8 mouse cellular contexts compared by ENCODE assay signal in the genomic region with DNA sequence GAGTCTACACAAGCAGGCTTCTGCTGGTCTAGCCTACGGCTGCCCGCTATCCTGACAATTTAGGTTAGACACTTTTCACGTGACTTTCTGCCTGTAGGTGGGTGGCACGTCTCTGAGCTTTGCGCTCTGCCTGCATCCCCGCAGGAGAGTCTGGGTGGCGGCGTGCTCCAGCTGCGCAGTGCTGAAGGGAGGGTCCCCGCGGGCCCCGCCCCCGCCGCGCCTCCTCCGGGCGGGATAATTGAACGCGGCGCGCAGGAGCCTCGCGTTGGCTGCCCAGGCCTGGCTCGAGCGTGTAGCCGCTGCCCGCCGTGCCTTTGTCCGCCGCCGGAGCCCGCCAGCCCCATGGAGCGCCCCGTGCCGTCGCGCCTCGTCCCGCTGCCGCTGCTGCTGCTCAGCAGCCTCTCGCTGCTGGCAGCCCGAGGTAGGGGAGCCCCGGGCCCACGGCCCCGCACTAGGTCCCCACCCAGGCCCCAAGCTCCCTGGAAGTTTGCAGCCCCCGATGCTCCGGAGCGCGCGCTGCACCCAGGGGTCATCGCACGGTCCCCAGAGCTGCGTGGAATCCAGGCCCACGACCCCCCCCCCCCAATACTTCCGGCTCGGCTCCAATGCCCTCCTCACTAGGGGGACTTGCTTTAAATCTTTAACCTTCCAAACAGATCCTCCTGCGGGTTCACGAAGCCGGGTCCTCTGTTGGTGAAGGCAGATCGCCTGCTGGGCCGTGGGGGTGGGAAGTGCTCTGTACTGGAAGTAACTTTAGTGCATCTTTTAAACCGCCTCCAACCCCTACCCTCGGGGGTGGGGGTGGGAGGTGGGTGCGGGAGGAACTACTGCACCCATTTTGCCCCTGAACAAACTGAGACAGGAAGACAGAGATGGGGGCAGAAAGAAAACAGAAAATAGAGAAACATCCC. TPM values are rescaled to one million over a fixed set of nuclear protein-coding genes. Genes with fewer than 3 reads are reported as not detected.
DNase-seq lines count a peak whose midpoint lies in the region; ATAC-seq and TF ChIP-seq lines count a peak whose summit lies in the region.

A gene (plus strand): TSS at position 158 of the 911 bp plus-strand sequence.

- TF ChIP-seq POLR2A in cerebellum, adult 2 months (IDR thresholded peaks at IDR 0.05; ENCODE audit: borderline replicate concordance, insufficient read depth, low read length) = no peak
- TF ChIP-seq POLR2A in myocyte (IDR thresholded peaks at IDR 0.05; ENCODE audit: insufficient read length, low read depth) = peak; percentile 80

- ATAC-seq in forebrain, embryonic 11.5 days (replicated peaks; ENCODE audit: low FRiP score) = peak; percentile 87
- ATAC-seq in heart, embryonic 12.5 days (ENCODE audit: insufficient number of reproducible peaks, low FRiP score) = peak; percentile 80
- ATAC-seq in kidney, embryonic 16.5 days (ENCODE audit: low FRiP score, low TSS enrichment) = peak; percentile 90
- ATAC-seq in limb, embryonic 15.5 days (ENCODE audit: insufficient number of reproducible peaks, low FRiP score, low TSS enrichment, low read depth) = peak; percentile 81

- whole genome bisulfite sequencing in cerebellum, adult 2 months = 3% methylated on average over 64 of the region's 64 CpGs
- under 1% methylated on average over 62 of the region's 64 CpGs for WGBS in forebrain, embryonic 11.5 days
- WGBS in heart, embryonic 12.5 days = under 1% methylated on average over 63 of the region's 64 CpGs
- WGBS in kidney, embryonic 16.5 days = under 1% methylated on average over 64 of the region's 64 CpGs
- WGBS in limb, embryonic 15.5 days = 1% methylated on average over 63 of the region's 64 CpGs

- H3K4me3 ChIP-seq in cerebellum, adult 2 months (replicated peaks; ENCODE audit: insufficient read depth, low read depth, low read length) = no peak within 1 kb of the TSS
- peak within 1 kb of the TSS; percentile 61 for H3K4me3 ChIP-seq in forebrain, embryonic 11.5 days (ENCODE audit: low read depth, low read length)
- peak within 1 kb of the TSS; percentile 74 for H3K4me3 ChIP-seq in heart, embryonic 12.5 days
- peak within 1 kb of the TSS; percentile 65 for H3K4me3 ChIP-seq in kidney, embryonic 16.5 days (ENCODE audit: low read length)
- H3K4me3 ChIP-seq in limb, embryonic 15.5 days = peak within 1 kb of the TSS; percentile 76
- H3K4me3 ChIP-seq in myocyte = peak within 1 kb of the TSS; percentile 11

- no peak within 1 kb of the TSS for H3K27ac ChIP-seq in cerebellum, adult 2 months (ENCODE audit: insufficient read depth, low read length)
- peak within 1 kb of the TSS; percentile 76 for H3K27ac ChIP-seq in forebrain, embryonic 11.5 days (ENCODE audit: low read depth, low read length)
- peak within 1 kb of the TSS; percentile 67 for H3K27ac ChIP-seq in heart, embryonic 12.5 days (ENCODE audit: poor library complexity, severe bottlenecking)
- peak within 1 kb of the TSS; percentile 82 for H3K27ac ChIP-seq in kidney, embryonic 16.5 days (ENCODE audit: low read length)
- H3K27ac ChIP-seq in limb, embryonic 15.5 days = peak within 1 kb of the TSS; percentile 85

- H3K36me3 ChIP-seq in forebrain, embryonic 11.5 days (ENCODE audit: control insufficient read depth, insufficient read depth, low read length) = peaks cover 9% of the 10 kb centered on the region
- H3K36me3 ChIP-seq in heart, embryonic 12.5 days = peaks cover 5% of the 10 kb centered on the region; the same call in 1 of the 2 replicates
- peaks cover 19% of the 10 kb centered on the region; the same call in 1 of the 2 replicates for H3K36me3 ChIP-seq in kidney, embryonic 16.5 days (ENCODE audit: insufficient read depth, low read length)
- no peaks in the 10 kb centered on the region for H3K36me3 ChIP-seq in limb, embryonic 15.5 days
- H3K36me3 ChIP-seq in myocyte (ENCODE audit: control insufficient read depth, insufficient read depth) = no peaks in the 10 kb centered on the region

- H3K9me3 ChIP-seq in forebrain, embryonic 11.5 days (ENCODE audit: control insufficient read depth, low read length) = peaks cover 5% of the 10 kb centered on the region; the same call in 1 of the 2 replicates
- H3K9me3 ChIP-seq in heart, embryonic 12.5 days (replicated peaks) = no peaks in the 10 kb centered on the region
- H3K9me3 ChIP-seq in kidney, embryonic 16.5 days (ENCODE audit: low read length) = peaks cover 5% of the 10 kb centered on the region; the same call in 1 of the 2 replicates
- H3K9me3 ChIP-seq in limb, embryonic 15.5 days = no peaks in the 10 kb centered on the region

- peak within 1 kb of the TSS; percentile 88 for H3K4me2 ChIP-seq in forebrain, embryonic 11.5 days (ENCODE audit: low read depth, low read length, severe bottlenecking)
- H3K4me2 ChIP-seq in heart, embryonic 12.5 days = peak within 1 kb of the TSS; percentile 97
- H3K4me2 ChIP-seq in kidney, embryonic 16.5 days (replicated peaks; ENCODE audit: low read depth, low read length) = peak within 1 kb of the TSS; percentile 84
- peak within 1 kb of the TSS; percentile 93 for H3K4me2 ChIP-seq in limb, embryonic 15.5 days
- peak within 1 kb of the TSS; percentile 85 for H3K4me2 ChIP-seq in myocyte (ENCODE audit: low read depth)

- no peaks in the 10 kb centered on the region for H3K4me1 ChIP-seq in cerebellum, adult 2 months (ENCODE audit: control insufficient read depth, insufficient read depth, low read length)
- H3K4me1 ChIP-seq in forebrain, embryonic 11.5 days (replicated peaks; ENCODE audit: control insufficient read depth, insufficient read depth, low read length) = peaks cover 16% of the 10 kb centered on the region
- H3K4me1 ChIP-seq in heart, embryonic 12.5 days (replicated peaks) = peaks cover 28% of the 10 kb centered on the region
- peaks cover 33% of the 10 kb centered on the region for H3K4me1 ChIP-seq in kidney, embryonic 16.5 days (ENCODE audit: insufficient read depth, low read length)
- peaks cover 64% of the 10 kb centered on the region for H3K4me1 ChIP-seq in limb, embryonic 15.5 days

- H3K9ac ChIP-seq in forebrain, embryonic 11.5 days (ENCODE audit: low read length) = peak within 1 kb of the TSS; percentile 90
- H3K9ac ChIP-seq in heart, embryonic 12.5 days = peak within 1 kb of the TSS; percentile 88
- peak within 1 kb of the TSS; percentile 88 for H3K9ac ChIP-seq in kidney, embryonic 16.5 days (replicated peaks; ENCODE audit: low read length)
- peak within 1 kb of the TSS; percentile 71 for H3K9ac ChIP-seq in limb, embryonic 15.5 days

- H3K79me2 ChIP-seq in myocyte (ENCODE audit: control insufficient read depth, insufficient read depth) = no peaks in the 10 kb centered on the region

- no peak for TF ChIP-seq CTCF in cerebellum, adult 2 months (IDR thresholded peaks at IDR 0.05; ENCODE audit: borderline replicate concordance, insufficient read depth, low read depth, low read length)

- H3ac ChIP-seq in myocyte (ENCODE audit: control insufficient read depth, insufficient read length) = peak within 1 kb of the TSS; percentile 19

- H3K27me3 ChIP-seq in cerebellum, adult 2 months (ENCODE audit: control insufficient read depth, insufficient read depth, low read length) = no peaks in the 10 kb centered on the region; the same call in 1 of the 2 replicates
- no peaks in the 10 kb centered on the region for H3K27me3 ChIP-seq in forebrain, embryonic 11.5 days (ENCODE audit: control insufficient read depth, insufficient read depth, low read length)
- H3K27me3 ChIP-seq in heart, embryonic 12.5 days (replicated peaks) = peaks cover 29% of the 10 kb centered on the region
- no peaks in the 10 kb centered on the region for H3K27me3 ChIP-seq in kidney, embryonic 16.5 days (ENCODE audit: insufficient read depth, low read length)
- H3K27me3 ChIP-seq in limb, embryonic 15.5 days = no peaks in the 10 kb centered on the region
- H3K27me3 ChIP-seq in myocyte (ENCODE audit: control insufficient read depth, insufficient read depth, insufficient read length) = no peaks in the 10 kb centered on the region

- DNase-seq in cerebellum, adult 2 months = peak; percentile 18 to 23
- no peak for DNase-seq in cerebellum, adult 11 months
- DNase-seq in forebrain, embryonic 11.5 days (ENCODE audit: low spot score) = peak; percentile 92
- peak; percentile 74 for DNase-seq in testis, postnatal 14 days (ENCODE audit: low spot score)

TF ChIP-seq in myocyte, 11 proteins besides CTCF, POLR2A, EP300 and RAD21:
- TF ChIP-seq MAX (IDR thresholded peaks at IDR 0.05; ENCODE audit: low read depth) = no peak
- no peak for TF ChIP-seq TCF12 (IDR thresholded peaks at IDR 0.05; ENCODE audit: insufficient read depth, poor library complexity, severe bottlenecking)
- TF ChIP-seq USF1 (IDR thresholded peaks at IDR 0.05; ENCODE audit: low read depth) = no peak
- TF ChIP-seq MYOG (IDR thresholded peaks at IDR 0.05; ENCODE audit: control insufficient read depth in 1 of 3, insufficient read depth in 1 of 3, insufficient read length in 2 of 3, low read depth in 2 of 3) = peak in 1 of 3 experiments; percentile 40
- TF ChIP-seq TCF3 (IDR thresholded peaks at IDR 0.05; ENCODE audit: insufficient read length, low read depth) = no peak
- TF ChIP-seq MYOD1 (IDR thresholded peaks at IDR 0.05; ENCODE audit: control insufficient read depth in 1 of 3, insufficient read length in 2 of 3, low read depth in 2 of 3) = peak in 1 of 3 experiments; percentile 55
- peak; percentile 40 for TF ChIP-seq POLR2AphosphoS2 (IDR thresholded peaks at IDR 0.05; ENCODE audit: insufficient read length, low read depth)
- peak; percentile 82 for TF ChIP-seq E2F4 (IDR thresholded peaks at IDR 0.05; ENCODE audit: insufficient read depth)

RNA-seq across cellular contexts. Expression of the gene that starts here (rescaled TPM):
- 6.9 and 10.1 TPM in 2 replicates for polyA plus RNA-seq in cerebellum, adult 2 months (2012; rRNA removed)
- polyA plus RNA-seq in forebrain, embryonic 11.5 days (2014; fragmentation: Nextera tagmentation; extraction: Ambion mirVana) = 147 and 161 TPM in 2 replicates
- 142 and 145 TPM in 2 replicates for polyA plus RNA-seq in heart, embryonic 12.5 days (2016; fragmentation: Nextera tagmentation; extraction: Ambion mirVana)
- 202 and 212 TPM in 2 replicates for polyA plus RNA-seq in kidney, embryonic 16.5 days (2015; fragmentation: Nextera tagmentation; extraction: Ambion mirVana)
- polyA plus RNA-seq in limb, embryonic 15.5 days (2015; fragmentation: Nextera tagmentation; extraction: Ambion mirVana) = 258 and 267 TPM in 2 replicates
- polyA plus RNA-seq in myocyte (2012; fragmentation: generic; extraction: Trizol) = 13.4 TPM
